Mouse (Mus musculus) cerebellum, adult 8-10 months (tissue): Measurements from ENCODE around the gene Nf2.
A peak's percentile ranks its signal among the peaks of the same experiment; 100 is the strongest.
"Not testable (repeated sequence)": the region's sequence is repeated elsewhere in the genome, so short reads cannot be mapped to it uniquely, and the experiment has no call there.

Source experiments
- DNase-seq: peaks from one replicate; pipeline ENCODE4 v3.0.0; 2022

The Nf2 gene

DNA sequence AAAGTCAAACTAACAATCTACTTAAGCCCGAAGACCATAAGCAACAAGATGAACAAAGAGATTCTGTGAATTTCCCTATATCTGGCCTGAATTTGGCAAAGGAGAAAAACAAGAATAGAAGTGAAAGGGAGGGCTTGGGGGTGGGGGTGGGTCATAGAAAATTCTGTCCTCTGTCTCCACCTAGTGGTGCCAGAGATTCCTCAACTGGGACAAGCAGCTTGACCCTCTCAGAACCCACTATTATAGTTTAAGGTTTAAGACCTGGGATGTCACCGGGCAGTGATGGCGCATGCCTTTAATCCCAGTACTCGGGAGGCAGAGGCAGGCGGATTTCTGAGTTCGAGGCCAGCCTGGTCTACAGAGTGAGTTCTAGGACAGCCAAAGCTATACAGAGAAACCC lies 12.6 kb downstream of the Nf2 start:
- DNase-seq, result peak; percentile 34

DNA sequence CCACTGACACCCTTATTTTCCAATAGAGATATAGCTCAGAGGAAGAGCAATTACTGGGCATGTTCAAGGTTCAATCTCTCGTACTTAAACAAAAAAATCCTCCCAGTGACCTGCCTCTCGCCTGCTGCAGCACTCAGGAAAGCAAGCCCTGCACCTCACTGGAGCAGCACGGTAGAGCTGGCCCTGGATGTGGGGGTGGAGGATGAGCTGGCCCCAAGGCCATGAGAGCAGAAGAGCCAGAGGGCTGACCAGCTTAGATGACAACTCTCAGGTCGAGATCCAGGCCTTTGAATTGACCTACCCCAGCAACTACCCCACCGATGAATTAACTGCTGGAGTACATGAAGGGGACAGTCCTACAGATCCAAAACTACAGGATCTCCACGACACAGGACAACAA lies 13.9 kb downstream of the Nf2 start:
- no peak for DNase-seq

DNA sequence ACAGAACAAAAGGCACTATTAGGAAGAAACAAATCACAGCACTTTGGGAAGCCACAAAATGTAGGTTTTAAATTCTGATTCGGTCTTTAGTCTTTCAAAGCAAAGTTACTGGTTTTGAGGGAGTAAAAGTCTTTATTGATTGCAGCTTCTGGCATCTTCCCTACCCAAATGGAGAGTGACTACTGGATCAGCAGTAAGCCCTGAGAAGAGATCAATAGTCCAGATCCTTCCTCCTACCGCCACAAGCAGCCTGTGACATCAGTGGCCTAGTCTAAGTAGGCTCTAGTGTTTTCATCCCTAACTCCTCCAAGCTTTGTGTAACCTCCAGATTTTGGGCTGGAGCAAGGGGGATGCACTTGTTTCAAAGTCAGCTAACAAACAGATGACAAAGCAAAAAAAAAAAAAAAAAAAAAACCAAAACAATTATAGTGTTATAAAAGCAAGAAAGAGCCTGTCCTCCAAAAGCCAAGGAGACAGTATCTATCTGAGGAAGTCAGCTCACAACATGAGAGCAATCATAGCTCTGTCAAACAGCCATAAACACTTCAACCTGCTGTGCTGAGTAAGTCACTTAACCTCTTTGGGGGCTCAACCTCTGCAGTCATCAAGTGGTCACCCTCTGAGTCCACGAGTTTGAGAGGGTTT lies 15.9 kb downstream of the Nf2 start:
- DNase-seq, result no peak

DNA sequence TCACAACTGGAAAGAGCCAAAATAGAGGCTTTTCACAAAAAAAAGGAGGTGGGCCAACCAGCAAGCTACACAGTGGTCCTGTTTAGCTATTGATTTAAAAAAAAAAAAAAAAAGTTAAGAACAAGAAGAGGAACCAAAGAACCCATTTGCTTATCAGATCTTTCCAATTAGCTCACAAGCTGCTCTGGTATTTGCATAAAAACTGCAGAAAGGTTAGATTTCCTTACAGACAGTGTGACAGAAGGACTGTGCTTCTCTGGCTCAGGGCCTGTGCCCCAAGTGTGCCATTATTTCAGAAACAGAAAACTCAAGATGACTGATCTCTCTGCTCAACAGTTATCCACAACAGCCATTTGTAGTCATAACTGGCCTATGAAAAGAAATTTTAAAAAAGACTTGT lies 18.3 kb downstream of the Nf2 start:
- no peak for DNase-seq

DNA sequence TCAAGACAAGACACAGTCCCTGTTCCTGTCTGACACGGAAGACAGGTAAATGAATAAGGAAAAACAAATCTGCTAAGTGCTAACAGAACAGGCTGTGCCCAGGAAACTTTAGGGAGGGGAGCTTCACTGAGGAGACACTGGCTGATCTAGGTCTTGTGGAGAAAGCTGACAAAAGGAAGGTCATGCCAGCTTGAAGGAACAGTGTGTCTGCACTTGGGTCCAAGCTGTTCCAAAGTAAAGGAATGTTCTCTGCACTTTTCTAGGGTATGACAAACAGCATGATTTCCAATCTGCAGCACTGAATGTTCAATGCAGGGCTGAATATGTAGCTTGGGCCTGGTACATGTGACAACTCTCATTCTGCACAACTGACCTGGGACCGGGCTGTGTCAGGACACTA lies 21.4 kb downstream of the Nf2 start:
- DNase-seq, result no peak

DNA sequence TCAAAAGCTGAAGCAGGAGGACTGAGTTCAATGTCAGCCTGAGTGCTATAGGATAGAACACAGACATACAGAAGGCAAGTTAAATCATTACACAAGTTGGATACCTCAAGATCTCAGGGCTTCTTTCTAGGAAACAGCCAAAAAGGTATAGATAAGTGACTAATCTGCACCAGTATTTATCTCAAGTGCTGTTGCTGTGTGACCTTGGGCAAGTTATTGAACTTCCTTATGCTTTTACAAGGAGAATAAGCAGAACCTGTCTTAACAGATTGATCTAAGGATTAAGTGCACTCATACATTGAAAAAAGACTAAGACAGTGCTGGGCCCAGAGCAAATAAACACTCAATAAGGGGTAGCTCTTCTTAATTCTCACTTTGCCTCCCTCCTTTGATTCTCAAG lies 22.0 kb downstream of the Nf2 start:
- no peak for DNase-seq

DNA sequence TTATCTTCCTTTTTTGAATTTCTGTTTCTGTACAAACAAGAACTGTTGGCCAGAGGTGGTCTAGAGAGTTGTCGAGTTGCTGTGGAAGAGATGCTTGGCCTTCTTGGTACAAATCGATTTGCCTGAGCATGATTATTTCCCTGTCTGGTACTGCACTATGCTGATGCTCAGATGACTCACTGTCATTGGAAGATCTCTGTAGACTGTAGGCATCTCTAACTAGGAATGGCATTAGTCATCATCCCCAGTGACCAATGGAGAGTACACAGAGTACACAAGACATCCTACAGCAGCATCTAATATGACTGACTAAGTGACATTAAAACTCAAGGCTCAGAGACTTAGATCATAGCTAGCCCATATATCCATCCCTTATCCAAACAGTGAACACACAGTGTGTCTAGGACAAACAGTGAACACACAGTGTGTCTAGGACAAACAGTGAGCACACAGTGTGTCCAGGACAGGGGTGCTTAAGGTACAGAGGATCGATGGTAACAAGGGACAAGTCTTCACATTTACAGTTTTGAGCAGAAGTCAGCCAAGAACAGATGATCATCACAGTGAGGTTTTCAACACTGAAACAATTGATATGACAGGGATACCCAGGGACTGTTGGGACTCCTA lies 23.1 kb downstream of the Nf2 start:
- DNase-seq, result no peak

DNA sequence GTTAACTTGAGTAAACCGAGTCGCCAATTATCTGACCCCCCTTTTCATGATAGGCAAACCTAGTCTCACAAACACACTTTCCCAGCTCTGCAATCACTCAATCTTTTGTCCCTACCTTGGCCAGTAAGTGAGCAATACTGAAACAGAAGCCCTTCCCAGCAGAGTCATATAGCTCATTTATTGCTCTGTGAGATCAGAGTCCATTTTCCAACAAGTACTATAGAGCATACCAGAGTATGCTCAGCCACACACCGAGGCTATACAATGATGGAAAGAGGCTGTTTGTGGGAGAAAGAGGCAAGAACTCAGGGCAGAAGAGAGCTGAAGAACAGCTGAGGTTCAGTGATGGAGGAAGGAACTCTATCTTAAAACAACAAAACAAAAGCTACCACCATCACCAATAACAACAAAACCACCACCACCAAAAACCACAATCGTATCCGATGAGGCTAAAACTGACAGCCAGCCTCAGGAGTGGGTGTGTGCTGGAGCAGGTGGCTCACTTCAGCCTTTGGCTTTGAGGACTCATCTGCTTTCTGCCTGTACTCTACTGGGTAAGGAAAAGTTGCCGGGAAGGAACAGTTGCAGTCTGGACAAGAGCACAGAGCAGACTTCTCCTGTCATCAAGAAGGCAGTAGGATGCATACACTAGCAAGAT lies 25.6 kb downstream of the Nf2 start:
- no peak for DNase-seq

DNA sequence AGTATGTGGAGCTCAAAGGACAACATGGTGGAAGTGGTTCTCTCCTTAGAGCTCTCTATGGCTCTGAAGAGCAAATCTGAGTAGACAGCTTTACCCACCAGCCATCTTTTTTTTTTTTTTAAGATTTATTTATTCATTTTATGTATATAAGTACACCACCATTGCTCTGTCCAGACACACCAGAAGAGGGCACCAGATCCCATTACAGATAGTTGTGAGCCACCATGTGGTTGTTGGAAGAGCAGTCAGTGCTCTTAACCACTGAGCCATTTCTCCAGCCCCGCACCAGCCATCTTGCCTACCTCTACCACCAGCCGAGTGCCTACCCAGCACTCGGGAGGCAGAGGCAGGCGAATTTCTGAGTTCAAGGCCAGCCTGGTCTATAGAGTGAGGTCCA lies 26.9 kb downstream of the Nf2 start:
- not testable (repeated sequence) for DNase-seq

DNA sequence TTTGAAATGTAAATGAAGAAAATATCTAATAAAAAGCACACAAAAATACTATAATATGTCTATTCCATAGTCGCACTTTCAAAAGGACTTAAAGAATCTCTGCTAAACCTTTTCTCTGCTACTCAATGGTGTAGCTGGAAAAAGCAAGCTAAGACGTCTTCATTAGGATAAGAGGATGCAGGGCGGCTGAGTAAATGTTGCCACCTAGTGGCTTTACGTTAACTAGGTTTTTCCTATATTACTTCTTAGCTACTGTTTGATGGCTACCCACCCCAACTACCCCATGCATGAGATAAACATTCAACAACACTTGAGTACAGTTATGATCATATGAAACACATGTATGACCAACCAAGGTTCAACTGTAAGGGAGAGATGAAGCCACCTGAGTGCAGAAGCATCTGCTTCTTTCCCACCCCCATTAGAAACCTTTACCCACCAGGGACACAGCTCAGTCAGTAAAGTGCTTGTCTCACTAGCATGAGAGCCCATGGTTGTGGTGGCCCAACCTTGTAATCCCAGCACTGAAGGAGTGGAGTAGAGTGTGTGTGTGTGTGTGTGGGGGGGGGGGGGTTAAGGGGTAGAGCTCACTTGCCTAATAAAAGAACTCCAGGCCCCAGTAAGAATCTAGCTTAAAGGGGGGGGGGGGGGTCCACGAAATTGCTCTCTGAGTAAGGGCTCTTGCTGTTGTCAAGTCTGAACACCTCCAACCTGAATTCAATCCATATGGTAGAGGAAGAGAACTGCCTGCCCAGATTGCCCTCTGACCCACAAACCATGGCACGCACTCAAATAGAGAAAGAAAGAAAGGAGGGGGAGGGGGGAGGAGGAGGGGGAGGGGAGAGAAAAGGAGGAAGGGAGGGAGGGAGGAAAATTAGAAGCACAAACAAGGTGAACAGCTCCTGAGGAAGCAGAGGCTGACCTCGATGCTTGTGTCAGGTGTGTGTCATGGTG lies 27.6 kb downstream of the Nf2 start:
- no peak for DNase-seq

DNA sequence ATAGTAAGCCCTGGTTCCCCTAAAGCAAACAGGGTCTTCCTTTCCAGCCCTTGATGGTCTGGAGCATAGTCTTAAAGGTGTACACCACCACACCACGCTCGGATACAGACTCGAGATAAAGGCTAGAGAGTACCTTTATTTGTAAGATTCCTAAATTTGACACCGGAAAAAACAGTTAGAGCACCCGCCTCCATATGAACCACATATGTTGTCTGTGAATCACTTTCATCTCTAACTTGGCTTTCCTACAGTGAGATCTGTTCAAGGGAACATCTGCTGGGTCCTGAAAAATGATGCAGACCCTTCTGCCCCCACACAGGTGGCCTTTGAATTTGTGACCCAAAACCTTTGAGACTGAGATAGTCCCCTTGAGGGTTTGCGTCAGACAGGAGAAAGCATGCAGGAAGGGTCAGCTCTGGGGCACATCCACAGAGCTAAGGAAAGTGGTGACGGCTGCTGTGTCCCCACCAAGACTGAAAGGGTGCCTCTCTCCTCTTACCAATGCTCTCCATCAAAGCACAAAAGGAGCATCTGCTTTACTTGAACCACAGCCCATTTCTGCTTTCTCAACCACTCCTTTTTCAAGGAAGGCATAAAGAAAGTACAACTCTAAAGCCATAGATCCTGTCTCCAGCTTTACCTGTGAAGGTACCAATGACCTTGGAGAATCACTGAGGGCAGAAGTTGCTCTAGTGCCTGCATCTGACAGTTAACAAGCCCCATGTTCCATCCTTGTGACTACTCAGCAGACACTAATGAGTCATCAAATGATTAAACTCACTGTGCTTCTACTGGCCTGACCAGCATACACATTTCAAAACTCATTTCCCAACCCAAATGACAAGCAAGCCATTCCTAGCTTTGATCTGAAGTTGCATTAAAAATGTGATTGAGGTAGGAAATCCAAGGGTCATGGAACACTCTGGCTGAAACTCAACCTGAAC lies 34.6 kb downstream of the Nf2 start:
- DNase-seq, result no peak

DNA sequence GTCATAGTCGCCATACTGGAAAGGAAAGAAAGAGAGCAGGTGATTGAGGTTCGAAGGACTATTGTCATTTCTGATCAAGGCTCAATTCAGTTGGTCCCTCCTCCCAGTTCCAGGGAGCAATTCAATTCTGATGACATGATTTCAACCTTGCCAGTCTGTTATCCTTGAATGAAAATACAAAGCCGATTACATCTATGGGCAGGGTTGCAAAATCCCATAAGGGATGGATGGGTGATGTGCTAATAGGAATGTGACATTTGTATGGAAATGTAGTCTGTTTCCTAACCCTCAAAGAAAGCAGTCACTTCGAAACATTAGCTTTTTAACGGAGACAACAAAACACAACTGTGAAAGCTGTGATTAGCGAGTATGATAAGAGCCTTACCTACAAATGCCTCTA lies 41.0 kb downstream of the Nf2 start:
- no peak for DNase-seq

DNA sequence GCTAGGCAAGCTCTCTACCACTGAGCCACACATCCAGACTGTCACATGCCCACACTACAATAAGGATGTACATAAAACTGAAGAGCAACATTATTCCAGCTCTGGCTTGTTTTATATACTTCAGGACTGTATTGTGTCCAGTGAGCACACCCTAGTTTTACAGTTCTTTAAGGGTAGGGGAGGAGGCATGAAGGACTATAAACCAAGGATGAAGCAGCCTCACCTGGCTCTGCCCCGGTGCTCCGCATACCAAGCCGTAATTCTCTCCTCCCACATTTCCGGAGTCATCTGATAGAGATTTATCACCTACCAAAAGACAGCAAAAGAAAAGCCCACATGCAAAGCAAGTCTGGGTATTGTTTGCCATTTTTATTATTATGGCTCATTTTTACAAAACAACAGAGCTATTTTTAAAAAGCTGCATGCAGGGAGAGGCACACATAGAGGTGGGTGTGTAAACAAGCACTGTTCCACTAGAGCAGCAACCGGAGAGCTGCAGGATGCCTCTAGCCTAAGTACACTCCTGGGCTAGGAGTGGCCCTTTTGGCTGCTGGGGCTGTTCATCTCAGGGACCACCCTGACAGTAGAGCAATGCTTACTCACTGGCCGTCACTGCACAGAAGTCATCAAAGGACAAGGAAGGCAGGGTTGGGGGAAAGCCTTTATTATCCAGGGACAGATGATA lies 43.2 kb downstream of the Nf2 start:
- no peak for DNase-seq

DNA sequence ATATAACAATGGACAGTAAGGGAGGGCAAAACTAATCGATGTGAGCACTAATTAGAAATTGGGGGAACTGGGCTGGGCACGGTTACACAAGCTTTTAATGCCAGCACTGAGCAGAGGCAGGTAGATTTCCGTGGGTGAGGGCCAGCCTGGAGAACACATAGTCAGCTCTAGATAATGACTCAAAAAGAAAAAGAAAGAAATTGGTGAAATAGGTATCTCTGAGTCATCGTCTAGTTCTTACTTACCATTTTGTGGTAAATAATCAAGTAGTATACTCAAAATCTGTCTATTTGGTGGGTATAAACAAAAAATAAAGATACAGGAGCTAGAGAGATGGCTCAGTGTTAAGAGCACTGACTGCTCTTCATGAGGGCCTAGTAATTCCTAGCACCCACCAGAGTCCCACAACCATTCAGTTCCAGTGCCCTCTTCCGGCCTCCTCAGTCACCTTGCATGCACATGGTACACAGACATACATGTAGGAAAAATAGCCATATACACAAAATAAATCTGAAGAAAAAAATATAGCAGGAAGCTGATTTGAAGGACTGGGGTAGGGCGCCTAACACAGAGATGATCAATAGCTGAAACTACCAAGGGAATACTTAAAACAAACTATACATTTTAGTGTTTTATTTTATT lies 44.3 kb downstream of the Nf2 start:
- DNase-seq, result no peak

DNA sequence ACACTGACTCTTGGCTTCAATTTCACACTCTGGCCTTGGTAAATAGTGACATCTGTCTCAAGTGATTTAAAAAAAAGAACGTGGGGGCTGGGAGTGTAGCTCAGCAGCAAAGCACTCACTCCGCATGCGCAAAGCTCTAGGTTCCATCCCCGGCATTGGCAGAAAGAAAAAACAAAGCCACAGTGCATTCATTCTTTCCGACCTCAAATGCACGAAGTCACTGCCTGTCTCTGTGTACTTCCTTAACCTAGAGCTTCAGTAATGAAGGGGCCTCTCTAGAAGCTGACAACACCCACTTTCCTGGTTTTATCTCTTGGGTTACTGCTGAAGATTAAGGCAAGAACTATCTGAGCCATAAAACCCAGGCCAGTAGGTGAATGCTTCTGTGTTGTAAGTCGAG lies 45.4 kb downstream of the Nf2 start:
- DNase-seq, result no peak

DNA sequence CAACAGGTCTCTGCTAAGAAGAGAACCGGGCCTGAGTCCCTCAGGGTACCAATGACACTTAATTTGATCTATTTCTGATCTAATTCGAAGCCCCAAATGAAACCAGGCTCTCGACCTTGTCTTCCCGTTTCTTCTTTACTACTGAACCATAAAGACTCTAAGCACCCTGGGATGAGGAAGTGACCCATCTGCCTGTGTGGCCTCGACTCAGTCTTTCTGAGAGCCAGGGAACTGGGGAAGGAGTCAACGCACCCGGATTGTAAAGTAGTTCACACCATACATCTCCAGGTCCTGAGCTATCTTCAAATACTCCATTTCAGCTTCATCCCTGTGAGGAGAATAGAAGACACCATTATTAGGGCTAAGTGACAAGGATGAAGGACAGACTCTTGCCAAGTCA lies 45.9 kb downstream of the Nf2 start:
- DNase-seq, result no peak

DNA sequence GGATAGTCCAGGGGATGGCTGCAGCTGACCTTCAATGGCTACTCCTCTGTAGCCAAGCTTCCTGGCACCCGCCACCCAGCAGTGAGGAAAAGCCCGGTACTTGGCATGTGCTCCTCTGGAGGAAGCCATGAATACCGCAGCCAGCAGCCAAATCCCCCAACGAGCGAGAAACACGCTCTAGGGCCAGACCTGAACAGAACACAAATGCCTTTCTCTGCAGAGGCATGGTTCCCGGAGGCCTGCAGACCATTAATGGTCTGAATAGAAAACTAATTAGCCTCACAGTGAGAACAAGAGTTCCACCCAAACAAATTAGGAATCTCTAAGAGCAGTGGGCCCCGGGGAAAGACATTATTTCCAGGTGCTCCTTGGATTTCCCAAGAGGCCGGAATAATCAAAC lies 46.3 kb downstream of the Nf2 start:
- DNase-seq, result peak; percentile 29

DNA sequence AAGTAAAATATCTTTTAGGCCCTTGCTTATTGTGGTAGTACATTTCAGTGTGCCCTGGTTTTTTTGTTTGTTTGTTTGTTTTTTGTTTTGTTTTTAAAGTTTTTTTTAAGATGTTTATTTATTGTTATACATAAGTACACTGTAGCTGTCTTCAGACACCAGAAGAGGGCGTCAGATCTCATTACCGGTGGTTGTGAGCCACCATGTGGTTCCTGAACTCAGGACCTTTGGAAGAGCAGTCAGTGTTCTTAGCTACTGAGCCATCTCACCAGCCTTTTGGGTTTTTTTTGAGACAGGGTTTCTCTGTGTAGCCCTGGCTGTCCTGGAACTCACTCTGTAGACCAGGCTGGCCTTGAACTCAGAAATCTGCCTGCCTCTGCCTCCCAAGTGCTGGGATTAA lies 46.9 kb downstream of the Nf2 start:
- not testable (repeated sequence) for DNase-seq

DNA sequence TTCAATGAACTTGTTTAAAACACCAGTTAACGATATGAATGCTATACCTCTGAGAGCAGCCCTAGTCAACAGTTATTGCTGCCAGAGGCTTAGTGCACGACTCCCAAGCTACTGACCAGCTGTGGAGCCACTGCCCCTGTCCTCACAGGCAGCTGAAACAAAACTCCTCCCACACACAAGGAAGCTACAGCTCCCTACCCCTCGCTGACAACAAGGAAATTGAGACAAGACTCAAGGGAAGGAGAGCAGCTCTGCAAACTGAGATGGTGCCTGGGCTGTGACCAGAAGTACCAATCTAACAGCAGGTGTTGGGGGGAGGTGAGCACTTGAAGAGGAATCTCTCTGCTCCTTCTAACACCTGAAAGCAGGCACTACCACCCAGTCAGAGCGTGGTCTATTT lies 48.7 kb downstream of the Nf2 start:
- no peak for DNase-seq

DNA sequence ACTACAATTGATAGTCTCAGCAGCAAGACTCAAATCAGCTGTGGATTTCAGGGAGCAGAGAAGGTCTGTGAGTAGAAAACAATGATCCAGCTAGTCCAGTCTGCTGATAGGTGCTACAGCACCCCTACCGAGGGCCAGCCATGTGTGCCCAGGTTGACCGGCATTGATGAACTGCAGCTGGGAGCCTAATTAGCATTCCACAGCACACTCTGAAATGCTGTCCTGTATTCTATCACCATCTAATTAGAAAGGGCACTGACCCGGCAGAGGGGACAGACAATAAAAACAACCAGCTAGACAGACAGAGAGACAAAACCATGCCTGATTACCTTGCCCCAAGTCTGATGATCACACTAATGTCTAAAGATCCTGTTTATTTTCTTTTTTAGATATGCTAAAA lies 56.3 kb downstream of the Nf2 start:
- no peak for DNase-seq

DNA sequence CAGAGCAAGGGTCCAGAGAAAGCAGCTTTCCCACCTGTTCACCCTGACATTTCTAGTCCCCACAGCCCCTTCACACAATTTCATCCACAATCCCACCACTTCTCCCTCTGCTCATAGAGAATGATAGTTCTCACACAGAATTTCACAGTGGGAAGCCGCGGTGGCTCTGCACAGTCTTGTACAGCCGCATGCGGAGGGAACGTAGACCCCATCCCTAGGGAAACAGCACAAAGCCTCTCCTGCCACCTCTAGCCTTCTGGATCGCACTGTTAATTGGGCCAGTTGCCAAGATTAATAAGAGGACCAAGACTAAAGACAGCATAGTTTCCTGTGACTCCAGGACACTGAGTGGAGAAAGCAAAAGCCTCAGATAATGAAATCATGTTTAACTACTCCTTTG lies 57.8 kb downstream of the Nf2 start:
- DNase-seq, result no peak
